Mouse (Mus musculus) forebrain, embryonic 16.5 days (tissue): ENCODE data around the gene Rab17. TPM values are rescaled to one million over a fixed set of nuclear protein-coding genes. Genes with fewer than 3 reads are reported as not detected.

Source experiments
- ATAC-seq: fragments of 200-750 bp; cut with Nextera tagmentation; 2 replicates; pipeline ENCODE4 v1.8.0; 2017; ENCODE audit warnings: mild to moderate bottlenecking, moderate library complexity
- H3K27ac ChIP-seq: fragments of 300-500 bp; sonication (generic); 2 replicates; pipeline ENCODE4 v1.5.1; 2014; ENCODE audit warnings: low read length, control low read depth
- H3K27me3 ChIP-seq: fragments of 300-500 bp; sonication (generic); replicated peaks from 2 replicates; pipeline ENCODE4 v1.6.1; 2014; ENCODE audit warnings: low read length; ENCODE audit not compliant: control insufficient read depth, insufficient read depth
- H3K36me3 ChIP-seq: fragments of 300-500 bp; sonication (generic); 2 replicates; pipeline ENCODE4 v1.6.1; 2014; ENCODE audit not compliant: control insufficient read depth, insufficient read depth
- H3K4me1 ChIP-seq: fragments of 300-500 bp; sonication (generic); replicated peaks from 2 replicates; pipeline ENCODE4 v1.6.1; 2014; ENCODE audit warnings: low read length; ENCODE audit not compliant: control insufficient read depth, insufficient read depth
- H3K4me2 ChIP-seq: fragments of 300-500 bp; sonication (generic); 2 replicates; pipeline ENCODE4 v1.6.1; 2014; ENCODE audit warnings: mild to moderate bottlenecking, low read length, control low read depth
- H3K4me3 ChIP-seq: fragments of 300-500 bp; sonication (generic); replicated peaks from 2 replicates; pipeline ENCODE4 v1.5.1; 2014; ENCODE audit warnings: mild to moderate bottlenecking, low read length, control low read depth
- H3K9ac ChIP-seq: fragments of 300-500 bp; sonication (generic); replicated peaks from 2 replicates; pipeline ENCODE4 v1.6.1; 2014; ENCODE audit warnings: low read depth, low read length, control low read depth
- H3K9me3 ChIP-seq: fragments of 300-500 bp; sonication (generic); 2 replicates; pipeline ENCODE4 v1.6.1; 2016; ENCODE audit warnings: low read length; ENCODE audit not compliant: control insufficient read depth
- WGBS: fragments of 180-500 bp; shearing (Covaris S2); extraction: QIAGEN DNeasy Blood & Tissue Kit; methylation state at CpG from one replicate; pipeline ENCODE4 v1.1.7; 2014; 5-methylcytosine and 5-hydroxymethylcytosine counted together
- polyA plus RNA-seq: library from polyadenylated mRNA; unstranded; fragments of >200 nt; fragmentation: Nextera tagmentation; extraction: Ambion mirVana; gene quantifications from 2 replicates; pipeline ENCODE4 v1.2.1, GENCODE M21; 2015

Gene Rab17
- 0.27 and 0.43 TPM in 2 replicates for polyA plus RNA-seq

- 41% methylated on average over 9 of the region's 9 CpGs for WGBS
- H3K4me1 ChIP-seq = peaks cover 22% of the 10 kb centered on the region
- no peaks in the 10 kb centered on the region for H3K27me3 ChIP-seq
- no peak within 1 kb of the TSS for H3K4me2 ChIP-seq
- ATAC-seq = no peak
- H3K36me3 ChIP-seq = no peaks in the 10 kb centered on the region
- no peak within 1 kb of the TSS for H3K4me3 ChIP-seq
- H3K9me3 ChIP-seq = no peaks in the 10 kb centered on the region
- no peak within 1 kb of the TSS for H3K9ac ChIP-seq
- no peak within 1 kb of the TSS for H3K27ac ChIP-seq
Observed at GRCm38 (mm10) chr1:90969347-90969784, at the start of gene Rab17. TSS of gene Rab17 (minus strand) at chr1:90969661.

- H3K27me3 ChIP-seq = no peaks in the 10 kb centered on the region
- no peaks in the 10 kb centered on the region for H3K36me3 ChIP-seq
- peaks cover 10% of the 10 kb centered on the region for H3K4me1 ChIP-seq
- no peaks in the 10 kb centered on the region for H3K9me3 ChIP-seq
- peak overlapping the region; percentile 15; the same call in 1 of the 2 replicates for H3K9ac ChIP-seq
- no peak overlapping the region for H3K4me3 ChIP-seq
- H3K4me2 ChIP-seq = peak overlapping the region; percentile 36
- WGBS = 8% methylated on average over 20 of the region's 20 CpGs
- no peak overlapping the region; the same call in 1 of the 2 replicates for H3K27ac ChIP-seq
- ATAC-seq = 0 out of 2 replicates have a peak, but pooled peaks have one; percentile 38
Observed at GRCm38 (mm10) chr1:91017111-91017758, 47.8 kb upstream of the Rab17 start.

- H3K4me2 ChIP-seq = no peak overlapping the region
- peaks cover 10% of the 10 kb centered on the region for H3K4me1 ChIP-seq
- H3K27me3 ChIP-seq = no peaks in the 10 kb centered on the region
- no peak overlapping the region for H3K9ac ChIP-seq
- H3K36me3 ChIP-seq = no peaks in the 10 kb centered on the region
- WGBS = 63% methylated on average over 7 of the region's 7 CpGs
- no peak overlapping the region for H3K4me3 ChIP-seq
- no peak overlapping the region for H3K27ac ChIP-seq
- ATAC-seq = no peak
- no peaks in the 10 kb centered on the region for H3K9me3 ChIP-seq
Observed at GRCm38 (mm10) chr1:91015571-91015970, 46.1 kb upstream of the Rab17 start.

- WGBS = 80% methylated on average over 3 of the region's 3 CpGs
- no peaks in the 10 kb centered on the region for H3K36me3 ChIP-seq
- ATAC-seq = no peak
- H3K9me3 ChIP-seq = no peaks in the 10 kb centered on the region
- no peaks in the 10 kb centered on the region for H3K27me3 ChIP-seq
- H3K27ac ChIP-seq = no peak overlapping the region
- peaks cover 10% of the 10 kb centered on the region for H3K4me1 ChIP-seq
- no peak overlapping the region for H3K9ac ChIP-seq
- no peak overlapping the region for H3K4me3 ChIP-seq
- no peak overlapping the region for H3K4me2 ChIP-seq
Observed at GRCm38 (mm10) chr1:91013803-91014202, 44.3 kb upstream of the Rab17 start.

GRCm38 (mm10) chr1:91011336-91011735 lies 41.9 kb upstream of the Rab17 start:
- WGBS = 93% methylated on average over 3 of the region's 3 CpGs
- Histone ChIP-seq H3K27ac (no peak overlapping the region), H3K4me3 (no peak overlapping the region), H3K4me1 (no peaks in the 10 kb centered on the region), H3K36me3 (no peaks in the 10 kb centered on the region), H3K9me3 (no peaks in the 10 kb centered on the region), H3K9ac (no peak overlapping the region), H3K27me3 (no peaks in the 10 kb centered on the region), H3K4me2 (no peak overlapping the region)
- no peak for ATAC-seq

- Histone ChIP-seq H3K4me2 (no peak overlapping the region), H3K36me3 (no peaks in the 10 kb centered on the region), H3K27me3 (no peaks in the 10 kb centered on the region), H3K4me3 (no peak overlapping the region), H3K27ac (no peak overlapping the region), H3K4me1 (no peaks in the 10 kb centered on the region), H3K9me3 (no peaks in the 10 kb centered on the region), H3K9ac (no peak overlapping the region)
- ATAC-seq = no peak
- WGBS = 90% methylated on average over 2 of the region's 2 CpGs
Observed at GRCm38 (mm10) chr1:91010716-91011115, 41.3 kb upstream of the Rab17 start.

- H3K4me2 ChIP-seq = no peak overlapping the region
- ATAC-seq = no peak
Observed at GRCm38 (mm10) chr1:91010216-91010615, 40.8 kb upstream of the Rab17 start.

GRCm38 (mm10) chr1:91009266-91009665 lies 39.8 kb upstream of the Rab17 start:
- no peaks in the 10 kb centered on the region for H3K36me3 ChIP-seq
- 93% methylated on average over 6 of the region's 6 CpGs for WGBS
- no peaks in the 10 kb centered on the region for H3K9me3 ChIP-seq
- H3K27ac ChIP-seq = no peak overlapping the region
- no peak overlapping the region for H3K4me3 ChIP-seq
- H3K4me2 ChIP-seq = no peak overlapping the region
- H3K9ac ChIP-seq = no peak overlapping the region
- no peaks in the 10 kb centered on the region for H3K4me1 ChIP-seq
- no peaks in the 10 kb centered on the region for H3K27me3 ChIP-seq
- no peak for ATAC-seq

More at GRCm38 (mm10) chr1:91010216-91010615, 40.8 kb upstream of the Rab17 start:
- H3K4me3 ChIP-seq = no peak overlapping the region
- H3K27me3 ChIP-seq = no peaks in the 10 kb centered on the region
- no peaks in the 10 kb centered on the region for H3K4me1 ChIP-seq
- no peaks in the 10 kb centered on the region for H3K9me3 ChIP-seq
- 93% methylated on average over 7 of the region's 7 CpGs for WGBS
- H3K36me3 ChIP-seq = no peaks in the 10 kb centered on the region
- no peak overlapping the region for H3K27ac ChIP-seq
- H3K9ac ChIP-seq = no peak overlapping the region

GRCm38 (mm10) chr1:91008746-91009145 lies 39.3 kb upstream of the Rab17 start:
- Histone ChIP-seq H3K27me3 (no peaks in the 10 kb centered on the region), H3K36me3 (no peaks in the 10 kb centered on the region), H3K4me1 (no peaks in the 10 kb centered on the region), H3K4me3 (no peak overlapping the region), H3K9me3 (no peaks in the 10 kb centered on the region), H3K9ac (no peak overlapping the region), H3K4me2 (no peak overlapping the region), H3K27ac (no peak overlapping the region)
- WGBS = 94% methylated on average over 9 of the region's 9 CpGs
- ATAC-seq = no peak
